Mouse (Mus musculus): Measurements from ENCODE around the gene Zc2hc1b.

Gene Zc2hc1b

GRCm38 (mm10) chr10:13115030-13115429 lies 62.8 kb downstream of the Zc2hc1b start:
- intact Hi-C loops (cut with DNase I), result no loop called here

GRCm38 (mm10) chr10:13113641-13114040 lies 64.2 kb downstream of the Zc2hc1b start:
- intact Hi-C loops (cut with DNase I), result no loop called here

- intact Hi-C loops (cut with DNase I), result no loop called here
Observed at GRCm38 (mm10) chr10:13112849-13113248, 65.0 kb downstream of the Zc2hc1b start.

- intact Hi-C loops (cut with DNase I), result no loop called here
Observed at GRCm38 (mm10) chr10:13109781-13110180, 68.0 kb downstream of the Zc2hc1b start.

- intact Hi-C loops (cut with DNase I), result no loop called here
Observed at GRCm38 (mm10) chr10:13108847-13109246, 69.0 kb downstream of the Zc2hc1b start.

- intact Hi-C loops (cut with DNase I), result no loop called here
Observed at GRCm38 (mm10) chr10:13108021-13108548, 69.7 kb downstream of the Zc2hc1b start.

- intact Hi-C loops (cut with DNase I), result no loop called here
Observed at GRCm38 (mm10) chr10:13106909-13107624, 70.8 kb downstream of the Zc2hc1b start.

GRCm38 (mm10) chr10:13103838-13104237 lies 74.0 kb downstream of the Zc2hc1b start:
- intact Hi-C loops (cut with DNase I), result no loop called here

- intact Hi-C loops (cut with DNase I), result no loop called here
Observed at GRCm38 (mm10) chr10:13102360-13102759, 75.5 kb downstream of the Zc2hc1b start.

GRCm38 (mm10) chr10:13100061-13100648 lies 77.7 kb downstream of the Zc2hc1b start:
- intact Hi-C loops (cut with DNase I), result no loop called here
